Mouse (Mus musculus): ENCODE measurements around the gene Cdc45. TPM values are rescaled to one million over a fixed set of nuclear protein-coding genes. Genes with fewer than 3 reads are reported as not detected.
A peak's percentile ranks its signal among the peaks of the same experiment; 100 is the strongest.

The Cdc45 gene
- polyA plus RNA-seq, 1 experiment from 2014 or later: 30.9 TPM

DNA sequence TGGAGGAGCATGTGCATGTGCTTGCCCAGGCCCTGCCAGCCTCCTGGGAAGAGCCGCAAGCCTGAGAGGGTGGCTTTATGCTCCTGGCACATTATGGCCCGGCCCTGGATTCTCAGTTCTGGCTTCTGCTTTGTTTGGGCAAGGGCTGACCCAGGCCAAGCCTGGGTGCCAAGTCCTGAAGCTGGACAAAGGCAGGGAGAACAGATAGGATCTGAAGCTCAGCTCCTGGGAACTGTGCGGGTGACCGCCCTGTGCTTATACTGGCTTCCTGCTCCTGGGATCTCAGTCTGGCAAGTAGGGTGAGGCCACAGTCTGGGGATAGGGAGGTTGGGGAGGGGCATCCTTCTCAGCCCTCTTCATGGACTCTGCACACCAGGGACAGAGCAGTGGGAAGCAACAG is 50.1 kb downstream of the Cdc45 start:
- H3K9ac ChIP-seq (ENCODE audit: low read length): no peak overlapping the region
- no peaks in the 10 kb centered on the region for H3K4me1 ChIP-seq (ENCODE audit: control insufficient read depth, insufficient read depth, low read length)
- ATAC-seq (ENCODE audit: insufficient read depth, low FRiP score): no peak
- no peaks in the 10 kb centered on the region for H3K9me3 ChIP-seq (replicated peaks; ENCODE audit: control insufficient read depth, low read length)
- no peaks in the 10 kb centered on the region for H3K36me3 ChIP-seq (ENCODE audit: control insufficient read depth, insufficient read depth, low read length)
- H3K27me3 ChIP-seq (ENCODE audit: control insufficient read depth, insufficient read depth, low read length): no peaks in the 10 kb centered on the region
- no peak overlapping the region for H3K27ac ChIP-seq (ENCODE audit: low read length)
- 88% methylated on average over 4 of the region's 4 CpGs for WGBS
- no peak overlapping the region for H3K4me2 ChIP-seq (ENCODE audit: low read depth, low read length)
- no peak overlapping the region for H3K4me3 ChIP-seq (replicated peaks; ENCODE audit: low read length)

DNA sequence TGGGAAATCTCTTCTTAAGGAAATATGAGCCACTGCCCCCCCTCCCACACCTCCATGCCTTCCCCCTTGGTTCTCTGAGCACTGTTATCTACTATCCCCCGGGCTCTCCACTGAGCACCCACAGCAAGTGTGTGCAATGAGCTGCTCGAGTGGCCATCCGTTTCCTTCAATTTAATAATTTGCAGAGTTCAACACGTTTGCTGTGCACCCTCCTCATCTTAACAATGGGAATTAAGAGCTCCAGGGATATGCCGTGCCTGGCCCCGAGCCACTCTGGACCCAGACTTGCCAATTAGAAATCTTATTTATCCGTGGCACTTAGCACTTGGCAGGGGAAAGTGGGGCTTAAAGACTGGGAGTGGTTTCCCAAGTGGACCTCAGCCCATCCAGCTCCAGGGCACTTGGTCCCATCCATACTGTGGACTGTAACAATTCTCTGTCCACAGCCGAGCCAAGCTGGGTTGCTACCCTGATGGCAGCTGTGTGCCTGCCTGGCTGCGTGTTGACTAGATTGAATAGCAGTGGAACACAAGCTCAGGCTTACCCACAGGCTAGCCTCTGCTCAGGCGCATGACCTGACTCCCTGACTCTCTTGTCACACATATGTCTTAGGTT is 59.8 kb downstream of the Cdc45 start:
- H3K4me3 ChIP-seq (replicated peaks; ENCODE audit: low read length): no peak overlapping the region
- no peaks in the 10 kb centered on the region for H3K9me3 ChIP-seq (replicated peaks; ENCODE audit: control insufficient read depth, low read length)
- H3K4me2 ChIP-seq (ENCODE audit: low read depth, low read length): no peak overlapping the region
- no peak overlapping the region for H3K9ac ChIP-seq (ENCODE audit: low read length)
- no peaks in the 10 kb centered on the region for H3K36me3 ChIP-seq (ENCODE audit: control insufficient read depth, insufficient read depth, low read length)
- H3K27me3 ChIP-seq (ENCODE audit: control insufficient read depth, insufficient read depth, low read length): no peaks in the 10 kb centered on the region
- no peak overlapping the region for H3K27ac ChIP-seq (ENCODE audit: low read length)
- ATAC-seq (ENCODE audit: insufficient read depth, low FRiP score): no peak
- WGBS: 67% methylated on average over 10 of the region's 10 CpGs
- no peaks in the 10 kb centered on the region for H3K4me1 ChIP-seq (ENCODE audit: control insufficient read depth, insufficient read depth, low read length)

DNA sequence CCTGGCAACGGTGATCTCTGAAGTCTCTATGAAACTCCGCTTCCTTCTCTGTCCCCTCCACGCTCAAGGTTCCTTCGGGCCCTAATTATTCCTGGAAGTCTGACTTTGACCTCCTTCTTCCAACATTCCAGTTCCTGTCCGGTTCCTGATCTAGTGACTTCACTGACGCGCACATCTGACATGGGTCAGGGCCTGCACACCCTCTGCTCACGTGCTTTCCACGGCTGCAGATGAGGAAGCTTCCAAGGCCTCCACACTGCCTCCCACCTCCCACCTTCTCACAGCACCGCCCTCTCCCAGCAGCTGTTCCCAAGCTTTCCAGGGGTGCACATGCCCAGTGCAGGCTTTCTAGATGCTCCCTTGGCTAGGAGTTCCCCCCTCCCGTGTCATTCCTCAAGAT is 60.7 kb downstream of the Cdc45 start:
- no peaks in the 10 kb centered on the region for H3K36me3 ChIP-seq (ENCODE audit: control insufficient read depth, insufficient read depth, low read length)
- H3K9ac ChIP-seq (ENCODE audit: low read length): no peak overlapping the region
- H3K4me3 ChIP-seq (replicated peaks; ENCODE audit: low read length): no peak overlapping the region
- H3K27me3 ChIP-seq (ENCODE audit: control insufficient read depth, insufficient read depth, low read length): no peaks in the 10 kb centered on the region
- H3K4me2 ChIP-seq (ENCODE audit: low read depth, low read length): no peak overlapping the region
- no peak overlapping the region for H3K27ac ChIP-seq (ENCODE audit: low read length)
- H3K4me1 ChIP-seq (ENCODE audit: control insufficient read depth, insufficient read depth, low read length): no peaks in the 10 kb centered on the region
- ATAC-seq (ENCODE audit: insufficient read depth, low FRiP score): no peak
- WGBS: 66% methylated on average over 11 of the region's 11 CpGs
- no peaks in the 10 kb centered on the region for H3K9me3 ChIP-seq (replicated peaks; ENCODE audit: control insufficient read depth, low read length)

DNA sequence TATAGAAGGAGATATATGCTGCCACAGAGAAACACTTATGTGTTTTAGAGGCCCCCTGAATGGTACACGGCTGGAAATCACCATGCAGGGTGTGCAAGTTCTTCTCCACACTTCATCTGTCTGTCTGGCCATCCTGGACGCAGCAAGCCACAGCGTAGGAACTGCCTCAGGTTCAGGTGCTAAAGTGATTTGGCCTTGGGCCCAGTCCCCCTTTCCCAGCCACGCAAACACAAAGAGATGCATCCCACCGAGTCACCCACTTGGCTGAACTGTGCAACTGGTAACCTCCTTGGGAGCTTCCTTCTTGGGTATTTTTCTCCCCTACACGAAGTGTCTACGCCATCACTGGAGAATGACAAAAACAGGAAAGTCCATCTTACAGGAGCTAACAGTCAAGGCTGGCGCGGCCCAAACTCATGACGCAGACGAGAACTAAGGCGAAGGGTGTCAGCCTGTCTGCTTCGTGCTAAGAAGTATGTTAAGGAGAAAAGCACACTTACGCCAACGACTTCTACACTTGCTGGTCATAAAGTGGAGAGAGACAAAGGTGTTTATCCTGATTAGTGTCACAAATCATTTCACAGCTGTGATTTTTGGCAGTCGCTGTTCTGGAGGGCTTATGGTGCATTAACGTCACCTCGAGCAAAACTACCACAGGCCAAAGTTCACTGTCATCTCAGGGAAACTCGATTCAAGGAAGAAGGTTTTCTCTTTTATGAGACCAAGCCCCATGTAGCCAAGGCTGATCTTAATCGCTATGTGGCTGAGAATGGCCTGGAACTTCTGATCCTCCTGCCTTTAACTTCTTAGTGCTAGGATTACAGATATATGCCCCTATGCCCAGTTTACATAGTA is 65.3 kb downstream of the Cdc45 start:
- Histone ChIP-seq H3K27me3 (ENCODE audit: control insufficient read depth, insufficient read depth, low read length) (no peaks in the 10 kb centered on the region), H3K27ac (ENCODE audit: low read length) (no peak overlapping the region), H3K4me2 (ENCODE audit: low read depth, low read length) (no peak overlapping the region), H3K4me1 (ENCODE audit: control insufficient read depth, insufficient read depth, low read length) (no peaks in the 10 kb centered on the region), H3K9ac (ENCODE audit: low read length) (no peak overlapping the region), H3K36me3 (ENCODE audit: control insufficient read depth, insufficient read depth, low read length) (no peaks in the 10 kb centered on the region), H3K4me3 (replicated peaks; ENCODE audit: low read length) (no peak overlapping the region), H3K9me3 (replicated peaks; ENCODE audit: control insufficient read depth, low read length) (no peaks in the 10 kb centered on the region)
- ATAC-seq (ENCODE audit: insufficient read depth, low FRiP score): no peak
- WGBS: 68% methylated on average over 20 of the region's 20 CpGs

DNA sequence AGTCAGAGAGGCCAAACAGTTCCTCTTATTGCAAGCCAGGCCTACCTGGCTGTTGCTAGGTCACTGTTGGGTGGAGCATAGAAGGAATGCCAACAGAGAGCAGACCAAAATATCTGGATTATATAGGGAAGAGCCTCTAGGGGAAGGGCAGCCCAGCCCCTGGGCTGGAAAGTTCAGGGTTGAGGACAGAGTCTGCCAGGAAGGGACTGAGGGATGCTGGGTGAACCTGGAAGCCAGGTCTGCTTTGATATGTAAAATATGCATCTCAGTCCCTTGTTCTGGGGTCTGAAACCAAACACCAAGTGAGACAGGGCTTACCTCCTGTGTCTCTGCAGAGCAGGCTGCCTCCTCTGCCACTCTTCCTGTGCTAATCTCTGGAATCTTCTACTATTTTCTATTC is 73.5 kb downstream of the Cdc45 start:
- Histone ChIP-seq H3K27ac (ENCODE audit: low read length) (no peak overlapping the region), H3K4me3 (replicated peaks; ENCODE audit: low read length) (no peak overlapping the region), H3K9ac (ENCODE audit: low read length) (no peak overlapping the region), H3K4me1 (ENCODE audit: control insufficient read depth, insufficient read depth, low read length) (no peaks in the 10 kb centered on the region), H3K4me2 (ENCODE audit: low read depth, low read length) (no peak overlapping the region), H3K36me3 (ENCODE audit: control insufficient read depth, insufficient read depth, low read length) (no peaks in the 10 kb centered on the region), H3K9me3 (replicated peaks; ENCODE audit: control insufficient read depth, low read length) (no peaks in the 10 kb centered on the region), H3K27me3 (ENCODE audit: control insufficient read depth, insufficient read depth, low read length) (no peaks in the 10 kb centered on the region)
- no peak for ATAC-seq (ENCODE audit: insufficient read depth, low FRiP score)

DNA sequence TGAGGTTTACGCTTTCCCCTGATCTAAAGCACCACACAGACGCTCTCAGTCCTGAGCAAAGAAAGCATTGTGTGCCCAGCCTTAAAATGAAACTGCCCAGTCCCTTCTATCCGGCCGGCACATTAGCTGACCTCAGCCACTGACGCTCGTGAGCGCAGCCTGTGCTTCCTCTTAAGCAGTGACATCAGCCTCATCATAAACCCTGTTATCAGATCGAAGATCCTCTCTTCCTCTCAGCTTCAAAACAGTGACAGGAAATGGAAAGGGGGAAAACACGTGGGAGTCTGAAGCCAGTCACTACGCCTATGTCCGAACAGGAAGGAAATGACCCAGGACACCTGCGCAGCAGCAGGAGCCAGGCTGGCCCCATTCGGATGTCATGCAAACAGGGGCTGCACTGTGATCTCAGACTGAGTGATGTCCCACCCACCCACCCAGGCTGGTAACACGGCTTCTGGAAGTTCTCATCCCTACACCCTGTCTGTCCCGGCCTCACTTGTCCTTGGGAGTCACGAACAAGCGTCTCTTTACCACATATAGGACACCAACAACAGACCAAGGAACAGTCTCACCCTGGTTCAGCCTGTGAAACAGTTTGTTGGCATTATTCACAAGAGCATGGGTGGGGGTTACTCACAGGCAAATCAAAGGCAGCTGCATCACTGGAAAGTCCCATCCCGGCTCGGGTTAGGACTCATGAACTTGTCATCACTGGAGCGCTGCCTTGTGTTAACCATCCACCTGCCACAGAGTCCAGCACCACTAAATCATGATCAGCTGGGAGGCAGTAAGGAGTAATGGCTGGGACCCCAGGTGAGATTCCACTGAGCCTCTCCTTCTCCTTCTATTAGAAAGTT is 78.5 kb downstream of the Cdc45 start:
- Histone ChIP-seq H3K4me2 (ENCODE audit: low read depth, low read length) (peak overlapping the region; percentile 33), H3K27me3 (ENCODE audit: control insufficient read depth, insufficient read depth, low read length) (no peaks in the 10 kb centered on the region), H3K36me3 (ENCODE audit: control insufficient read depth, insufficient read depth, low read length) (no peaks in the 10 kb centered on the region), H3K27ac (ENCODE audit: low read length) (no peak overlapping the region), H3K9ac (ENCODE audit: low read length) (no peak overlapping the region), H3K4me3 (replicated peaks; ENCODE audit: low read length) (no peak overlapping the region; the same call in 1 of the 2 replicates), H3K4me1 (ENCODE audit: control insufficient read depth, insufficient read depth, low read length) (no peaks in the 10 kb centered on the region), H3K9me3 (replicated peaks; ENCODE audit: control insufficient read depth, low read length) (no peaks in the 10 kb centered on the region)
- 40% methylated on average over 20 of the region's 20 CpGs for WGBS
- peak; percentile 49; the same call in 1 of the 2 replicates for ATAC-seq (ENCODE audit: insufficient read depth, low FRiP score)

DNA sequence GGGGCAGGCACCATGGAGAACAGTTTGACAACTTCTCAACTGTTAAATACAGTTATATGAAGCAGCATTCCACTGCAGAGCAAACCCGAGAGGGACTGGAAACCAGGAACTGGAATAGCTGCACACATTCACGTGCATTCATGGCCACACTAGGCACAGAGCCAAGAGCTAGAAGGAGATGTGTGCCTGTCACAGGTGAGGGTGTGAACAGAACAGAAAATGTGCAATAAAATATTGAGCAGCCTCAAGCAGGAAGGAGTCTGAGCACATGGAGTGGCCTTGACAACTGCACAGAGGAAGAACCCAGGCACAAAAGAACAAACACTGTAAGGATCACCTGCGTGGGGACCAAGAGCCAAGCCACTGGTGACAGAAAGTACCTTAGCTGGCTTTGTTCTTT is 81.1 kb downstream of the Cdc45 start:
- Histone ChIP-seq H3K4me2 (ENCODE audit: low read depth, low read length) (no peak overlapping the region), H3K4me3 (replicated peaks; ENCODE audit: low read length) (no peak overlapping the region), H3K27me3 (ENCODE audit: control insufficient read depth, insufficient read depth, low read length) (no peaks in the 10 kb centered on the region), H3K4me1 (ENCODE audit: control insufficient read depth, insufficient read depth, low read length) (no peaks in the 10 kb centered on the region), H3K36me3 (ENCODE audit: control insufficient read depth, insufficient read depth, low read length) (no peaks in the 10 kb centered on the region), H3K9ac (ENCODE audit: low read length) (no peak overlapping the region), H3K27ac (ENCODE audit: low read length) (no peak overlapping the region), H3K9me3 (replicated peaks; ENCODE audit: control insufficient read depth, low read length) (no peaks in the 10 kb centered on the region)
- 45% methylated on average over 3 of the region's 3 CpGs for WGBS
- ATAC-seq (ENCODE audit: insufficient read depth, low FRiP score): no peak

Data from stomach, embryonic 16.5 days (tissue).